Mouse (Mus musculus) frontal cortex, postnatal 10 days (tissue): ENCODE results near the gene Mrgprf.

Experiments
- DNase-seq, 2 experiments: peaks; one replicate each; pipeline ENCODE4 v3.0.0; 2022; ENCODE audit warnings: low spot score in 2 of 2, mixed read lengths in 1 of 2

Mrgprf gene

GRCm38 (mm10) chr7:145335616-145336332, 35.1 kb downstream of the Mrgprf start:
- no peak for DNase-seq

- DNase-seq: no peak
Observed at GRCm38 (mm10) chr7:145337889-145338288, 37.3 kb downstream of the Mrgprf start.

- DNase-seq: no peak
Observed at GRCm38 (mm10) chr7:145340248-145340904, 39.7 kb downstream of the Mrgprf start.
